Mouse (Mus musculus) v-Abl transformed pro-B cells (cell line): ENCODE results near the gene Kif18b.

Experiments
- in situ Hi-C, 2 experiments: fragments of 400-800 bp; cut with MboI; formaldehyde crosslinking; loops; one replicate each; pipeline ENCODE4 v1.15.1; 2025; ENCODE audit not compliant: unreplicated experiment in 2 of 2

The Kif18b gene

GRCm38 (mm10) chr11:102939024-102939675 is 14.2 kb upstream of the Kif18b start:
- in situ Hi-C loops, result no loop called here

GRCm38 (mm10) chr11:102937529-102938182 is 12.7 kb upstream of the Kif18b start:
- in situ Hi-C loops, result no loop called here

GRCm38 (mm10) chr11:102936272-102936671 is 11.3 kb upstream of the Kif18b start:
- in situ Hi-C loops, result no loop called here

GRCm38 (mm10) chr11:102930672-102931071 is 5.7 kb upstream of the Kif18b start:
- in situ Hi-C loops, result no loop called here

- in situ Hi-C loops, result no loop called here
Measured at GRCm38 (mm10) chr11:102925351-102925717, 410 bp upstream of the Kif18b start.

- in situ Hi-C loops, result no loop called here
Measured at GRCm38 (mm10) chr11:102921491-102921890, 3.4 kb downstream of the Kif18b start.

- in situ Hi-C loops, result no loop called here
Measured at GRCm38 (mm10) chr11:102918077-102918476, 6.8 kb downstream of the Kif18b start.

GRCm38 (mm10) chr11:102915380-102915779 is 9.5 kb downstream of the Kif18b start:
- in situ Hi-C loops, result no loop called here

- in situ Hi-C loops, result no loop called here
Measured at GRCm38 (mm10) chr11:102911376-102911775, 13.5 kb downstream of the Kif18b start.

- in situ Hi-C loops, result no loop called here
Measured at GRCm38 (mm10) chr11:102903654-102904053, 21.3 kb downstream of the Kif18b start.

- in situ Hi-C loops, result no loop called here
Measured at GRCm38 (mm10) chr11:102902107-102902506, 22.8 kb downstream of the Kif18b start.

GRCm38 (mm10) chr11:102901199-102901598 is 23.7 kb downstream of the Kif18b start:
- in situ Hi-C loops, result no loop called here

- in situ Hi-C loops, result no loop called here
Measured at GRCm38 (mm10) chr11:102900763-102901162, 24.2 kb downstream of the Kif18b start, which contains the start of gene Gfap. Gene Gfap, minus strand, starts transcription at chr11:102900912.

- in situ Hi-C loops, result loop anchor here (5.0 kb wide), 1 partner anchor 94 kb away; no protein-coding TSS in a partner anchor
Measured at GRCm38 (mm10) chr11:102898408-102898807, 26.5 kb downstream of the Kif18b start.

GRCm38 (mm10) chr11:102896641-102897040 is 28.3 kb downstream of the Kif18b start:
- in situ Hi-C loops, result loop anchor here (5.0 kb wide), 1 partner anchor 96 kb away; no protein-coding TSS in a partner anchor

GRCm38 (mm10) chr11:102895779-102896178 is 29.1 kb downstream of the Kif18b start:
- in situ Hi-C loops, result loop anchor here (5.0 kb wide), 1 partner anchor 97 kb away; no protein-coding TSS in a partner anchor

GRCm38 (mm10) chr11:102894716-102895115 is 30.2 kb downstream of the Kif18b start:
- in situ Hi-C loops, result loop anchor here (5.0 kb wide), 2 partner anchors 98 to 163 kb away; no protein-coding TSS in a partner anchor

- in situ Hi-C loops, result loop anchor here in 1 of 2 experiments (5.0 kb wide), 1 partner anchor 164 kb away; no protein-coding TSS in a partner anchor
Measured at GRCm38 (mm10) chr11:102893015-102893651, 31.8 kb downstream of the Kif18b start.

- in situ Hi-C loops, result loop anchor here in 1 of 2 experiments (5.0 kb wide), 1 partner anchor 167 kb away; no protein-coding TSS in a partner anchor
Measured at GRCm38 (mm10) chr11:102890096-102890495, 34.8 kb downstream of the Kif18b start.

- in situ Hi-C loops, result no loop called here
Measured at GRCm38 (mm10) chr11:102888135-102888534, 36.8 kb downstream of the Kif18b start.

GRCm38 (mm10) chr11:102887433-102887832 is 37.5 kb downstream of the Kif18b start:
- in situ Hi-C loops, result no loop called here
